ENCODE assay signal across 10 mouse cellular contexts in genomic region chr7:38224577-38225369, GRCm38 (mm10). TPM values are rescaled to one million over a fixed set of nuclear protein-coding genes. Genes with fewer than 3 reads are reported as not detected.
DNase-seq lines count a peak whose midpoint lies in the region; ATAC-seq lines count a peak whose summit lies in the region.
"Had no signal": no experiment of that assay in that cellular context is flagged by ENCODE, and none has a peak within 500 bp of the region (broad histone marks: within the 10 kb centered on the region; RNA-seq: fewer than 3 reads in every experiment).

No protein-coding gene starts in this region.

- 58% methylated on average over 13 of the region's 13 CpGs for WGBS in heart, embryonic 14.5 days

- H3K4me3 ChIP-seq in heart, embryonic 14.5 days (ENCODE audit: control insufficient read depth in 1 of 2, insufficient read depth in 1 of 2, low read depth in 1 of 2, low read length in 2 of 2), result no peak overlapping the region
- H3K4me3 ChIP-seq: embryonic facial prominence, embryonic 13.5 days had no signal

- peaks cover 7% of the 10 kb centered on the region for H3K27me3 ChIP-seq in heart, embryonic 14.5 days (ENCODE audit: control insufficient read depth, insufficient read depth, low read length)

- peaks cover 17% of the 10 kb centered on the region for H3K36me3 ChIP-seq in heart, embryonic 14.5 days (ENCODE audit: control insufficient read depth, insufficient read depth, low read length)

- peaks cover 12 to 33% of the 10 kb centered on the region in 2 experiments for H3K4me1 ChIP-seq in heart, embryonic 14.5 days (ENCODE audit: control insufficient read depth in 2 of 2, insufficient read depth in 2 of 2, low read length in 2 of 2)

- peak overlapping the region; percentile 42 for H3K4me2 ChIP-seq in heart, embryonic 14.5 days (ENCODE audit: low read length)
- H3K4me2 ChIP-seq: embryonic facial prominence, embryonic 13.5 days; lung, embryonic 14.5 days had no signal

- peak overlapping the region; percentile 66 to 84 for H3K27ac ChIP-seq in heart, embryonic 14.5 days (replicated peaks in 1 of 2; ENCODE audit: control insufficient read depth in 1 of 2, insufficient read depth in 1 of 2, low read depth in 2 of 2, low read length in 2 of 2)
- H3K27ac ChIP-seq: embryonic facial prominence, embryonic 13.5 days; kidney, postnatal 0 days had no signal

- 0 out of 2 replicates have a peak overlapping the region, but pooled peaks have one; percentile 21 for H3K9ac ChIP-seq in heart, embryonic 14.5 days (ENCODE audit: low read length)
- H3K9ac ChIP-seq: embryonic facial prominence, embryonic 13.5 days; lung, embryonic 14.5 days had no signal

- DNase-seq in lung, postnatal 36 days, result peak; percentile 30
- no peak for DNase-seq in lung, postnatal 4 days
- DNase-seq in cerebellum, adult 18-20 months, result peak; percentile 81 to 89
- DNase-seq in thymus, postnatal 36 days, result peak; percentile 46 to 71
- DNase-seq in left cerebral cortex, postnatal 14 days (ENCODE audit: low spot score in 2 of 2), result no peak
- DNase-seq in frontal cortex, postnatal 14 days (ENCODE audit: low spot score in 2 of 2), result no peak
- DNase-seq: lung, embryonic 14.5 days had no signal

- intact Hi-C loops in left cerebral cortex, postnatal 14 days (cut with DNase I), result no loop called here

- peak; percentile 35; the same call in 1 of the 2 replicates for ATAC-seq in heart, embryonic 14.5 days (ENCODE audit: insufficient number of reproducible peaks, insufficient read depth, low FRiP score, low read depth)

- no peaks in the 10 kb centered on the region for H3K9me3 ChIP-seq in heart, embryonic 14.5 days (ENCODE audit: control insufficient read depth, low read length)
- H3K9me3 ChIP-seq: embryonic facial prominence, embryonic 13.5 days had no signal

RNA-seq across cellular contexts. Expression of gene Plekhf1, which starts 3.0 kb away (rescaled TPM):
- 4.0 TPM in 2 replicates for polyA plus RNA-seq in heart, embryonic 14.5 days (2014; fragmentation: Nextera tagmentation; extraction: Ambion mirVana)
- 1 to 10 TPM in 1 of 2 experiments, under 1 TPM in 1; 0.89 to 1.8 TPM for total RNA-seq in left cerebral cortex, postnatal 14 days (2021)

RNA-seq across cellular contexts. Expression of gene 1600014C10Rik, which starts 41.8 kb away (rescaled TPM):
- 14.4 and 15.2 TPM in 2 replicates for polyA plus RNA-seq in heart, embryonic 14.5 days (2014; fragmentation: Nextera tagmentation; extraction: Ambion mirVana)
- total RNA-seq in left cerebral cortex, postnatal 14 days (2021), result 10 to 100 TPM; 17.7 to 18.8 TPM

RNA-seq across cellular contexts. Expression of gene Pop4, which starts 46.5 kb away (rescaled TPM):
- polyA plus RNA-seq in heart, embryonic 14.5 days (2014; fragmentation: Nextera tagmentation; extraction: Ambion mirVana), result 41.2 and 42.4 TPM in 2 replicates
- 10 to 100 TPM; 26.1 to 27.4 TPM for total RNA-seq in left cerebral cortex, postnatal 14 days (2021)

Comparison
In these comparisons a context has a peak if more than half of its experiments do, and no peak if none do; other contexts are left out.
1. DNase-seq: peak in lung, postnatal 36 days (single experiment), cerebellum, adult 18-20 months (2 of 2) and thymus, postnatal 36 days (2 of 2); none in lung, postnatal 4 days (0 of 2), left cerebral cortex, postnatal 14 days (0 of 2) and frontal cortex, postnatal 14 days (0 of 2).